Mouse (Mus musculus) spleen, postnatal 36 days (tissue): ENCODE measurements around the gene Slco4a1.

Experiments
- DNase-seq, 2 experiments: peaks; one replicate each; pipeline ENCODE4 v3.0.0; 2022; ENCODE audit warnings: low spot score in 2 of 2, mixed read lengths in 1 of 2

Gene Slco4a1

GRCm38 (mm10) chr2:180455723-180456698, at the start of gene Slco4a1:
Gene Slco4a1, plus strand, starts transcription at chr2:180456245.
- peak; percentile 91 to 93 for DNase-seq

- DNase-seq: no peak
Measured at GRCm38 (mm10) chr2:180408410-180408809, 47.6 kb upstream of the Slco4a1 start.

DNA sequence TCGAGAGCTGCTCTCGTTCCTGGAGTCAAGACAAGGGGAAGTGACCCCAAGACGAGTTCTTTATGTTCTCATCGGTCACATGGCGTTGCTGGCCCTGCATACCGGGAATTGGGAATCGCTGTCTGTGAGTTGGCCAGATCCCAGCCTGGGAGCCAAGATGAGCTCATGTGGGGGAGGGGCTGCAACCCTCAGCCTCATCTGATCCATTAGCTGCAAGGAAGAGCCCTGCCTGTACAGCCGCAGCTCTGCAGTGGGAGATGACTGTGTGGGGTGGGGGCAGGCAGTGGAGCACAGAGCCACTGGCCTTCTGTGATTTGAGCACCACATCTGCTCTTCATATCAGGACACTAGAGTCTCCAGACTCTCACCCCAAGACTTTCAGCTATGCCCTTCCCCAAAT, 45.6 kb upstream of the Slco4a1 start:
- DNase-seq: no peak

DNA sequence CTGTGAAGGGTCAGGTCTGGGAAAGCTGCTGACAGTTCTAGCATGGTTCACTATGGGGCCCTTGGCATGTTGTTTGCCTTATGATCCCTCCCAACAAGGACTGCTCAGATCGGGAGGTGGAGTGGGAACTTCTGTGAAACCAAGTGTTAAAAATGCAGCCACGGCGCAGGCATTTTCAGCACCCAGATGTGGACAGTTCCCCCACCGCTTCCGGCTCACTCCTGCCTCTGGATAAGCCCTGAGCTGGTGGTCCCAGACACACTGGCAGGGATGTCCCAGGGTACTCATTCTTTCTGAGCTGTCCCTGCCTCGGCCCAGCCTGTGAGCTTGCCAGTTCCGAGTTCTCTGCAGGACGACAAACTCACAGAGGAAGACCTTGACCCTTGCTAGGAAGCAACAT, 45.0 kb upstream of the Slco4a1 start:
- DNase-seq: no peak

GRCm38 (mm10) chr2:180415627-180416026, 40.4 kb upstream of the Slco4a1 start:
- no peak for DNase-seq

DNA sequence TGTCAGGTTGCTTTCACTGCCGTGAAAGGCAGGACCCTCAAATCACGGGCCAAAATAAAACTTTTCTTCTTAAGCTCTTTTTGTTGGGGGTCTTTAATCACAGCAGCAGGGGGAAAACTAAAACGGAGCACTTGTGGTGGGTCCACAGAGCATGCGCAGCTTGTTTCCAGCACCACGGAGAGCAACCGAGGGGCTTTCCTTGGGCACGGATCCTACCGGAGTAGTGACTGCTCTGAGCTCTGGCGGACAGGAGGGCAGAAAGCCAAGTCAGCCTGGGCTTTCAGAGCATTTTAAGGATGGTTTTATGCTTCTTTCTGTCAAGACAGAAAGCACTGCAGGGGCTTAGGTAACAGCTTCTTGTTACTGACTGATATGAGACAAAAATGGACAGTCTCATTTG, 38.3 kb upstream of the Slco4a1 start:
- no peak for DNase-seq

- DNase-seq: no peak
Measured at GRCm38 (mm10) chr2:180420641-180421040, 35.4 kb upstream of the Slco4a1 start.

- no peak for DNase-seq
Measured at GRCm38 (mm10) chr2:180425115-180425514, 30.9 kb upstream of the Slco4a1 start.

DNA sequence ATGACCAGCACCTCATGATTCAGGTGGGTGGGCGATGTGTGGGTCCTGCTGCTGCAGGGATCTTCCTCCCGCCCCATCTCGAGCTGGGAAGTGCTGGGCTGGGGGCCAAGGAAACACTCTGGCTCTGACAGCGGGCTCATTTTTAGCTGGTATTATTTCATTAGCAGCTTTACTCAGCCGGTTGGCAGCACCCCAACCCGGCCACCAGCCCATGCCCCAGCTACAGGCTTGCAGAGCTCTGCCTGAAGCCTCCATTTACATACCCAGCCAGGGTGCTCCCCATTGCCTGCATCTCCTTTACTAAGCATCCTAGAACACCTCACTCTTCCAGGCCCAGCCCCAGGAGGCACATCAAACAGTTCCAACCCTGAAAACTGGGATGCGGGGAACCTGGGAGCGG, 29.0 kb upstream of the Slco4a1 start:
- DNase-seq: no peak

DNA sequence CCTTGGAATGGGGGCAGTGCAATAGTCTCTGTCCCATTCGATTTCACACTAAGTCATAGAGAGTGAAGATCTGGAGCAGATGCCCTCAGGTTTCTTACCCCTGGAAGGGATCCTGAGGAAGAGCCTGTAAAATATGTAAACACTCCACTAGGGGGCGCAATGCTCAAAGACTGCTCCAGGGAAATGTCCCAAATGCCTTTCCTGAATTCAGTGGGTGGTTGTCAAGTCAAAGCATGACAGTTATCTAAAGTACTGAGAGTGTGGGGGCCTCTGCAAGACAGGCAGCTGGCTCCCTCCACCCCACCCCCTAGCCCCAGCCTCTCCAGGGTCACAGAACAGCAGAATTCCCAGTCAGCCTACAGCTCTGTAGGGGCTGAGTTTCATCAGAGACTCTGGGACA, 27.7 kb upstream of the Slco4a1 start:
- DNase-seq: no peak

DNA sequence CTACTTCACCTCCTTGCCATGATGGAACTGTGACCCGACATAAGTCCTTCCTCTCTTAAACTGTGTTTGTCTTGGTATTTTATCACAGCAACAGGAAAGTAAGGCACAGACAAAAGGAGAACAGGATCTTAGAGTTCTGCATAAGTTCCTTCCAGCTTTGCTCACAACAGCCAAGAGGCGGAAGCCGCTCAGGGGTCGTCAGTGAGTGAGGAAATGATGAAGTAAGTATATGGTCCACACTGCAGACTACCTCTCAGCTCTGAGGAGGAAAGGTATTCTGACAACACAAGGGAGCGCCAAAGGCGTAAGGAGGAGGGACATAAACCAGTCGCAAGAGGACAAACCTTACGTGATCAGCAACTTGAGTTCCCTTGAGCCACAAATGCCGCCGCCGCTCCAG, 25.4 kb upstream of the Slco4a1 start:
- DNase-seq: no peak

- peak; percentile 63 to 64 for DNase-seq
Measured at GRCm38 (mm10) chr2:180432042-180432668, 23.9 kb upstream of the Slco4a1 start.

- no peak for DNase-seq
Measured at GRCm38 (mm10) chr2:180432751-180433150, 23.3 kb upstream of the Slco4a1 start.

GRCm38 (mm10) chr2:180433350-180433749, 22.7 kb upstream of the Slco4a1 start:
- no peak for DNase-seq

DNA sequence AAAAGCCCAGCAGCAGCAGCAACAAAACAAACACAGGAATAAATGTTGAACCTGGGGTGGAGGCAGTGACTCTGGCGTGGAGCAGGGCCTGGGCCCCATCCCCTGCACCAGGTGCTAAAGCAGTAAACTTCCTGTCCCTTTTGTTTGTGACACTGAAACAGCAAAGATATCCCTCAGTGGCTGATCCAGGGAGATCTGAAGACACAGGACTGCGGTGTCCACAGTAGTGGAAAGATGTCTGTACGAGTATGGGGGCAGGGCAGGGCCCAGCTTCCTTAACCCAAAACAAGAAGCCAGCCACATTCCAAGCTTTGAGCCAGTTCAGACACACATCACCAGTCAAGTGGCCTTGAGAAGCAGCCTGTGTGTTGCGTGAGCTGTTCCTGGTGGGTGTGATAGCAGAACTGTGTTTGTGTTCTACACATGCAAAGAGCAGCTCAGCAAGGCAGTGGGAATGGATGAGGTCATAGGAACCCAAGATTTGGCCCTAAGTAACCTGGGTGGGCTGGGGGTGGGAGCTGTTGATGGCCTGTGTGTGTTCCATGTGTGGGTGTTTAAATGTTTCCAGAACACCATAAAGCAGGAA, 20.6 kb upstream of the Slco4a1 start:
- no peak for DNase-seq

DNA sequence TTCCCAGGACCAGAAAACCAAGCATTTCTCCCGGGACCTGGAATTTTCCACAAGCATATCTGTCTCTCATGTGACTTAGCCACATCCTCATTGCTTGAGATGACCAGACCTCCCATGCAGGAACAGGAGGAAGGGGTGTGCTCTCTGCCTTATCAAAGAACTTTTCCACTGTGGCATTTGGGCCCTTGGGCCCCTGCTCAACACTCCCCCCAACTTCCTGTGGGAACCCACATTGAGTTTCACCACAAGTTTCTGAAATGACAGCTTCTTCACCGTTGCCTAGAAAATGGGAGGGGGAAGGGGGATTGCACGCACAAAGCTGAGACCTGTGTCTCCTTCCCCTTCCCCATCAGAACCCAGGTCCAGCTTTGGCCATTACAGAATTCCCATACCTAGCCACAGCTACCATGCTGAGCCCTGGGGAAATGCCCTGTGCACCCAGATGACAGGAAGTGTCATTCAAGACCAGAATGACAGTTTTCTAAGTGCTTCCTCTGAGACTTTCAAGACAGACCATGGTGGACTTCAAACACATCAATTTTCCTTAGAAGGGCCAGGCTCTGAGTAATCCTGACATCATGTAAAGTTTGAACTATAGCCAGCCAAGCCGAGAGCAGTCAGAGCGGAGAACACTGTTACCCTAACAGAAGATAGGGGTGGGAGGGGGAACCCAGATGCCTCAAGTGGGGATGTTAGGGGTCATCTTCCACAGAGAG, 18.7 kb upstream of the Slco4a1 start:
- DNase-seq: peak; percentile 40 to 57

DNA sequence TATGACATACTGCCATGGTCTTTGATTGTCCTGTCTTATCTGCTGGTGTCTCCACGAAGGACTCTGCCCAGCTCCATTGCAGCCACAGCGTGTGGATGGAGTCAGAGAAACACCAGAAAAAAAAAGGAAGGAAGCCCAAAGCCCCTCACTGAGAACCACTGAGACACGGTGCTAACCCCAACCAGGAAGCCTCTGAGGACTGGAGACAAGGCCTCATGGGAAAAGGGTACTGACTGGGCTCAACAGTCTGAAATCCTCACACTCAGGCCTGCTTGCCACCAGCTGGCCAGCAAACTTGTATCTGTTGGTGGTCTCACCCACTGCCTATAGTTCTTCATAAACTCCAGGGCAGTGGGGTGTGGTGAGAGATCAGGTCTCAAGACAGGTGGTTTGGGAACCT, 16.3 kb upstream of the Slco4a1 start:
- no peak for DNase-seq

GRCm38 (mm10) chr2:180440596-180441332, 15.3 kb upstream of the Slco4a1 start:
- DNase-seq: no peak

GRCm38 (mm10) chr2:180442061-180442460, 14.0 kb upstream of the Slco4a1 start:
- DNase-seq: peak; percentile 53 to 58

DNA sequence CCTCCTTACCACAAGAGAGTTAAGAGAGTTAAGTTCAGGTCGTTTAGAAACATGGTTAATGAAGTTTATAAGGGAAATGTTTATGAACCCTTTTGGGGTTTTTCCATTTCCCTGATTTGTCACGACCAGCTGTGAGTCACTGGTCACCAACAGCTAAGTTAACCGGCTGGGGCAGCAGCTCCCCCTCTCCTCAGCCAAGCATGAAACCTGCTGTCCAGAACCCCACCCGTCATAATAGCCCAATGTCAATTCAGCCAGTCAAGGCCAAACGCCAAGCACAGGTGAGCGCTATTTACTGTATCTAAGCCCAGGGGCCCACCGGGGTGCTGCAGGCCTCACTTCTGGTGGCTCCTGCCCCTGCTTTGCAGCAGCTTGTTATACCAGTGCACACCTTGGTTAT, 12.2 kb upstream of the Slco4a1 start:
- peak; percentile 32 to 42 for DNase-seq
